Mouse (Mus musculus): ENCODE measurements around the gene D17Wsu92e. TPM values are rescaled to one million over a fixed set of nuclear protein-coding genes. Genes with fewer than 3 reads are reported as not detected.

D17Wsu92e gene
- total and polyA plus RNA-seq, 3 experiments, result 34.9 to 70.8 (median 44.2) TPM

- dilution Hi-C loops (cut with MboI; ENCODE audit: extremely low pct_ligation_motif_present, extremely low pct_unique_long_range_greater_than_20kb, low sequenced_read_pairs) (no loop called here), in situ Hi-C loops (cut with MboI; ENCODE audit: low pct_ligation_motif_present, low pct_unique_long_range_greater_than_20kb, low sequenced_read_pairs) (no loop called here)
- Histone ChIP-seq H3K27ac (ENCODE audit: insufficient read depth, low read depth) (no peak overlapping the region), H3K36me3 (replicated peaks in 1 of 2; ENCODE audit: control insufficient read depth in 1 of 2, insufficient read depth in 1 of 2, low read length in 1 of 2) (peaks cover 27 to 77% of the 10 kb centered on the region in 2 experiments), H3K27me3 (replicated peaks) (no peaks in the 10 kb centered on the region), H3K4me2 (ENCODE audit: insufficient read depth, low read depth, poor library complexity, severe bottlenecking) (no peak overlapping the region), H3K4me1 (ENCODE audit: control insufficient read depth in 1 of 2, insufficient read depth in 2 of 2) (peaks cover 2 to 12% of the 10 kb centered on the region in 2 experiments; a peak in 3 of 4 replicates), H3K9ac (ENCODE audit: insufficient read depth, low read depth) (no peak overlapping the region), H3K9me3 (replicated peaks; ENCODE audit: low read length) (no peaks in the 10 kb centered on the region), H3K79me2 (replicated peaks; ENCODE audit: control insufficient read depth, extremely low read depth, insufficient read depth, poor library complexity, severe bottlenecking) (peaks cover 5% of the 10 kb centered on the region; the same call in 1 of the 2 replicates), H3K4me3 (replicated peaks in 1 of 3; ENCODE audit: low read depth in 2 of 3, low read length in 2 of 3, poor library complexity in 1 of 3) (no peak overlapping the region)
- TF ChIP-seq CTCF (conservative IDR thresholded peaks at IDR 0.05 in 1 of 2, IDR thresholded peaks at IDR 0.05 in 1 of 2; ENCODE audit: low read depth in 2 of 2, low read length in 2 of 2) (no peak), ELF1 (IDR thresholded peaks at IDR 0.05; ENCODE audit: low read depth, low read length) (no peak)
- no peak for DNase-seq (ENCODE audit: extremely low read depth)
Observed at GRCm38 (mm10) chr17:27790015-27790414, 30.4 kb downstream of the D17Wsu92e start.

- Histone ChIP-seq H3K36me3 (replicated peaks in 1 of 2; ENCODE audit: control insufficient read depth in 1 of 2, insufficient read depth in 1 of 2, low read length in 1 of 2) (peaks cover 37 to 79% of the 10 kb centered on the region in 2 experiments), H3K27ac (ENCODE audit: insufficient read depth, low read depth) (no peak overlapping the region), H3K9me3 (replicated peaks; ENCODE audit: low read length) (no peaks in the 10 kb centered on the region), H3K9ac (ENCODE audit: insufficient read depth, low read depth) (no peak overlapping the region), H3K27me3 (replicated peaks) (no peaks in the 10 kb centered on the region), H3K79me2 (replicated peaks; ENCODE audit: control insufficient read depth, extremely low read depth, insufficient read depth, poor library complexity, severe bottlenecking) (peaks cover 5% of the 10 kb centered on the region; the same call in 1 of the 2 replicates), H3K4me1 (ENCODE audit: control insufficient read depth in 1 of 2, insufficient read depth in 2 of 2) (peaks cover 2 to 12% of the 10 kb centered on the region in 2 experiments; a peak in 3 of 4 replicates), H3K4me2 (ENCODE audit: insufficient read depth, low read depth, poor library complexity, severe bottlenecking) (no peak overlapping the region), H3K4me3 (replicated peaks in 1 of 3; ENCODE audit: low read depth in 2 of 3, low read length in 2 of 3, poor library complexity in 1 of 3) (no peak overlapping the region)
- in situ Hi-C loops (cut with MboI; ENCODE audit: low pct_ligation_motif_present, low pct_unique_long_range_greater_than_20kb, low sequenced_read_pairs), result no loop called here
- dilution Hi-C loops (cut with MboI; ENCODE audit: extremely low pct_ligation_motif_present, extremely low pct_unique_long_range_greater_than_20kb, low sequenced_read_pairs), result no loop called here
- TF ChIP-seq MXI1 (IDR thresholded peaks at IDR 0.05; ENCODE audit: low read depth, low read length) (no peak), MEF2A (IDR thresholded peaks at IDR 0.05; ENCODE audit: borderline replicate concordance, low read depth, low read length) (no peak), IRF4 (IDR thresholded peaks at IDR 0.05; ENCODE audit: low read depth, low read length) (no peak), JUN (IDR thresholded peaks at IDR 0.05; ENCODE audit: insufficient read depth, low read depth, low read length) (no peak), RAD21 (IDR thresholded peaks at IDR 0.05; ENCODE audit: low read depth, low read length) (no peak), CTCF (conservative IDR thresholded peaks at IDR 0.05 in 1 of 2, IDR thresholded peaks at IDR 0.05 in 1 of 2; ENCODE audit: low read depth in 2 of 2, low read length in 2 of 2) (no peak), E2F4 (IDR thresholded peaks at IDR 0.05; ENCODE audit: insufficient replicate concordance, low read depth, low read length) (no peak), TCF12 (IDR thresholded peaks at IDR 0.05; ENCODE audit: low read depth, low read length) (no peak), NRF1 (IDR thresholded peaks at IDR 0.05; ENCODE audit: low read depth, low read length) (no peak), NELFE (IDR thresholded peaks at IDR 0.05; ENCODE audit: low read depth, low read length) (no peak)
- no peak for DNase-seq (ENCODE audit: extremely low read depth)
Observed at GRCm38 (mm10) chr17:27788456-27789172, 31.8 kb downstream of the D17Wsu92e start.

GRCm38 (mm10) chr17:27783567-27783966 lies 36.9 kb downstream of the D17Wsu92e start:
- Histone ChIP-seq H3K9me3 (replicated peaks; ENCODE audit: low read length) (no peaks in the 10 kb centered on the region), H3K9ac (ENCODE audit: insufficient read depth, low read depth) (no peak overlapping the region), H3K79me2 (replicated peaks; ENCODE audit: control insufficient read depth, extremely low read depth, insufficient read depth, poor library complexity, severe bottlenecking) (0 out of 2 replicates have a peak, but pooled peaks cover 1% of the 10 kb centered on the region), H3K27me3 (replicated peaks) (no peaks in the 10 kb centered on the region), H3K4me3 (replicated peaks in 1 of 3; ENCODE audit: low read depth in 2 of 3, low read length in 2 of 3, poor library complexity in 1 of 3) (no peak overlapping the region), H3K4me2 (ENCODE audit: insufficient read depth, low read depth, poor library complexity, severe bottlenecking) (no peak overlapping the region), H3K27ac (ENCODE audit: insufficient read depth, low read depth) (no peak overlapping the region), H3K36me3 (replicated peaks in 1 of 2; ENCODE audit: control insufficient read depth in 1 of 2, insufficient read depth in 1 of 2, low read length in 1 of 2) (peaks cover 19 to 76% of the 10 kb centered on the region in 2 experiments), H3K4me1 (ENCODE audit: control insufficient read depth in 1 of 2, insufficient read depth in 2 of 2) (peaks cover 9 to 16% of the 10 kb centered on the region in 2 experiments)
- DNase-seq (ENCODE audit: extremely low read depth), result no peak
- in situ Hi-C loops (cut with MboI; ENCODE audit: low pct_ligation_motif_present, low pct_unique_long_range_greater_than_20kb, low sequenced_read_pairs), result loop anchor here (5.0 kb wide), 1 partner anchor 34 kb away; no protein-coding TSS in a partner anchor
- no peak for TF ChIP-seq USF2 (conservative IDR thresholded peaks at IDR 0.05; ENCODE audit: low read depth, low read length)
- no peak for TF ChIP-seq MAX (IDR thresholded peaks at IDR 0.05; ENCODE audit: low read length)
- TF ChIP-seq ZKSCAN1 (IDR thresholded peaks at IDR 0.05; ENCODE audit: borderline replicate concordance, low read depth, low read length), result no peak
- no peak for TF ChIP-seq POLR2AphosphoS2 (IDR thresholded peaks at IDR 0.05; ENCODE audit: low read depth, low read length)
- no peak for TF ChIP-seq ZMIZ1 (IDR thresholded peaks at IDR 0.05; ENCODE audit: low read depth, low read length)
- TF ChIP-seq POLR2A (IDR thresholded peaks at IDR 0.05; ENCODE audit: low read depth, low read length), result no peak
- no peak for TF ChIP-seq EP300 (IDR thresholded peaks at IDR 0.05; ENCODE audit: low read length)
- no peak for TF ChIP-seq MXI1 (IDR thresholded peaks at IDR 0.05; ENCODE audit: low read depth, low read length)
- dilution Hi-C loops (cut with MboI; ENCODE audit: extremely low pct_ligation_motif_present, extremely low pct_unique_long_range_greater_than_20kb, low sequenced_read_pairs), result no loop called here

Data from CH12.LX (cell line).